Mouse (Mus musculus) right cerebral cortex, adult 18-20 months (tissue): Measurements from ENCODE around the gene C1qb.

Experiments
- DNase-seq: peaks from one replicate; pipeline ENCODE4 v3.0.0; 2022; ENCODE audit warnings: mixed read lengths

The C1qb gene

DNA sequence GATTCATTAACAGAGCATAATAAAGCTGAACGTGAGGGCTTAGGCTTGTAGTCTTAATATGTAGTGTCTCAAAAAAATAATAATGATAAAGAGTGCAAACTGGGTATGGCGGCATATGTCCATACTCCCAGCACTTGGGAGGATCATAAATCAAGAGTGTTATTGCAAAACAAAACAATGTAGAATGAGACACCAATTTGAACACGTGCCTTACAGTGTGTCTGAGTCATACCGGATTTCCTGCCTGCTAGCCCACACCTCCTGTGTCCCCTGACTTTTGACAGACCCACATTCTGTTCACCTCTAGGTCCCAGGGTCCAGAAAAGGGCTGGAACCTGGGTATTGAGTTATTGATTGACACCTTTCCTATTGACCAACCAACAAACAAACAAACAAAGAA, 44.0 kb downstream of the C1qb start:
- DNase-seq = no peak

GRCm38 (mm10) chr4:136841056-136841455, 44.9 kb downstream of the C1qb start:
- peak; percentile 79 for DNase-seq

DNA sequence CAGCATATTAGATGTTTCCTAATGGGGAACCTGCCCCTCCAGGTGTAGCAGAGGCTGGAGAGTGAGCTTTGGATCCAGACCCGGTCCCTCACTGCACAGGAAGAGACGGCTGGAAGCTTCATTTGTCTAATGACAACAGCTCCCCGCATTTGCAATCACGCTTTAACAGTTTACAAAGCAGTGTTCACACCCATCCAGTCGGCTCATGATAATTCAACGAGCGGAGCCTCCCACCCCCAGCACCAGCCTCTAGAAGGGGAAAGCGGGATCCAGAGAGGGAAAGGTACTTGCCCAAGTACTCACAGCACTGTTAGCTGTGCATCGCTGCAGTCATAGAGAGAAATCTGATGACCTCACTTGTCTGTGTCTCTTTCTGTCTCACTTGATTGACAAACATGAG, 47.5 kb downstream of the C1qb start:
- peak; percentile 11 for DNase-seq

- no peak for DNase-seq
Measured at GRCm38 (mm10) chr4:136838026-136838425, 48.0 kb downstream of the C1qb start.

GRCm38 (mm10) chr4:136836387-136836931, 49.5 kb downstream of the C1qb start:
- DNase-seq = no peak

- DNase-seq = peak; percentile 67
Measured at GRCm38 (mm10) chr4:136835621-136836386, 50.2 kb downstream of the C1qb start, which contains the start of gene Ephb2. Gene Ephb2 (minus strand): TSS chr4:136835988.

GRCm38 (mm10) chr4:136834815-136835620, 51.0 kb downstream of the C1qb start:
- DNase-seq = peak; percentile 22

GRCm38 (mm10) chr4:136834439-136834814, 51.6 kb downstream of the C1qb start:
- no peak for DNase-seq

- DNase-seq = no peak
Measured at GRCm38 (mm10) chr4:136833619-136834351, 52.2 kb downstream of the C1qb start.

DNA sequence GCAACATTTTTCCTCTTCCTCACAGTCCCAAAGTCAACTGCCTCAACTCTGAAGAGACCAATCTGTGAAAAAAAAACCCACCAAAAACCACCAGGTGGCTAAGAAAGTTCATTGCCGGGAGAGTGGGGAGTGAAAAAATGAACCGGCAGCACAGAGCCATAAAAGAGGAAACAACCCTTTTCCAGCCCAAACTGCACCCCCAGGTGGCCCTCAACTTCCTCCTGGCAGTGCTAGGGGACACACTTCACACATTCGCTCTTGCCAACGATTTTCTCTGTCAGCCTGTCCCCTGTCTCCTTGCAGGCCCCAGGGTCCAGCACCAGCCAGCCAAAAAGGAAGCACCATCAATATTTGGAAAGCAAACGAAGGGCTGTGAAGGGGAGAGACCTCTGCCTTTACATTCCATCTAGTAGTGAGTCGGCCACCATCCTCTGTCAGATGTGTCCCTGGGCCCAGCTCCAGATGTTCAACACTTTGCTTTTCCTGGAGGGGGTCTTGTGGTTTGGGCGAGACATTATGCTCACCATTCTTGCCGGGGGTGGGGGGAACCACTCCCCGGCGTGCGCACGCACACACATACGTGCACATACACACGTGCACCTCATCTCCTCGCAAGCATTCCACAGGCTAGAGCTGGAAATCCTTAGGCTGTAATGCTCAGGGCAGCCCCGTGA, 53.3 kb downstream of the C1qb start:
- no peak for DNase-seq

GRCm38 (mm10) chr4:136830272-136830823, 55.6 kb downstream of the C1qb start:
- DNase-seq = no peak
